Mouse (Mus musculus) C2C12 (cell line): ENCODE measurements around the gene Abcc9. TPM values are rescaled to one million over a fixed set of nuclear protein-coding genes. Genes with fewer than 3 reads are reported as not detected.

Experiments used
- H3K27me3 ChIP-seq: one replicate; pipeline ENCODE4 v1.6.1; 2011; ENCODE audit not compliant: control insufficient read depth, insufficient read depth, insufficient read length
- H3K36me3 ChIP-seq: one replicate; pipeline ENCODE4 v1.6.1; 2011; ENCODE audit not compliant: control insufficient read depth, insufficient read depth
- H3K4me3 ChIP-seq: one replicate; pipeline ENCODE4 v1.5.1; 2011; ENCODE audit warnings: mild to moderate bottlenecking, control low read depth; ENCODE audit not compliant: poor library complexity, insufficient read depth, severe bottlenecking
- H3K79me2 ChIP-seq: one replicate; pipeline ENCODE4 v1.6.1; 2011; ENCODE audit not compliant: control insufficient read depth, insufficient read depth
- H3K79me3 ChIP-seq: one replicate; pipeline ENCODE4 v1.6.1; 2011; ENCODE audit warnings: low read depth, control low read depth
- H3ac ChIP-seq: one replicate; pipeline ENCODE3; 2011; ENCODE audit warnings: low read depth; ENCODE audit not compliant: control insufficient read depth, insufficient read length
- CEBPB ChIP-seq: IDR thresholded peaks from one replicate; pipeline ENCODE4 v1.6.1; 2011; ENCODE audit warnings: low read depth, mild to moderate bottlenecking, control low read depth, moderate library complexity
- CTCF ChIP-seq: IDR thresholded peaks from one replicate; pipeline ENCODE4 v1.5.1; 2011; ENCODE audit not compliant: control insufficient read depth, insufficient read depth, insufficient read length
- FOSL1 ChIP-seq: IDR thresholded peaks from one replicate; pipeline ENCODE4 v1.8.0; 2011; ENCODE audit warnings: mild to moderate bottlenecking, low read length; ENCODE audit not compliant: poor library complexity, insufficient read depth, severe bottlenecking
- MAX ChIP-seq: IDR thresholded peaks from one replicate; pipeline ENCODE4 v1.6.1; 2011; ENCODE audit warnings: mild to moderate bottlenecking, control low read depth
- MYOD1 ChIP-seq: IDR thresholded peaks from one replicate; pipeline ENCODE4 v1.6.1; 2011; ENCODE audit warnings: low read depth; ENCODE audit not compliant: control insufficient read depth, insufficient read length
- MYOG ChIP-seq: IDR thresholded peaks from one replicate; pipeline ENCODE4 v1.6.1; 2011; ENCODE audit not compliant: control insufficient read depth, insufficient read length; ENCODE audit errors: extremely low read depth
- USF1 ChIP-seq: IDR thresholded peaks from one replicate; pipeline ENCODE4 v1.6.1; 2011; ENCODE audit warnings: low read depth, mild to moderate bottlenecking, control low read depth, moderate library complexity
- polyA plus RNA-seq: library from polyadenylated mRNA; unstranded; fragments of >200 nt; fragmentation: generic; extraction: Trizol; gene quantifications from one replicate; pipeline ENCODE4 v1.2.1, GENCODE M21; 2012; ENCODE audit warnings: missing spikeins

Abcc9 gene
- polyA plus RNA-seq, 1 experiment = under 0.01 TPM

GRCm38 (mm10) chr6:142726032-142726431, 23.9 kb upstream of the Abcc9 start:
- TF ChIP-seq CTCF = no peak
- TF ChIP-seq USF1 = no peak
- TF ChIP-seq MYOG = no peak
- TF ChIP-seq MYOD1 = no peak
- TF ChIP-seq MAX = no peak
- no peak for TF ChIP-seq CEBPB
- no peak for TF ChIP-seq FOSL1
- H3K4me3 ChIP-seq = no peak overlapping the region
- no peak overlapping the region for H3ac ChIP-seq
- H3K79me3 ChIP-seq = no peaks in the 10 kb centered on the region
- no peaks in the 10 kb centered on the region for H3K79me2 ChIP-seq
- H3K36me3 ChIP-seq = no peaks in the 10 kb centered on the region
- no peaks in the 10 kb centered on the region for H3K27me3 ChIP-seq

- Histone ChIP-seq H3ac (no peak overlapping the region), H3K27me3 (no peaks in the 10 kb centered on the region), H3K4me3 (no peak overlapping the region), H3K79me2 (no peaks in the 10 kb centered on the region), H3K79me3 (no peaks in the 10 kb centered on the region), H3K36me3 (no peaks in the 10 kb centered on the region)
- TF ChIP-seq CEBPB (no peak), CTCF (no peak), MAX (no peak), USF1 (no peak), MYOG (no peak), MYOD1 (no peak), FOSL1 (no peak)
These were observed 19.6 kb upstream of the Abcc9 start for GRCm38 (mm10) chr6:142721731-142722130.

GRCm38 (mm10) chr6:142720641-142721040, 18.5 kb upstream of the Abcc9 start:
- no peak for TF ChIP-seq MYOD1
- no peak for TF ChIP-seq CEBPB
- no peak for TF ChIP-seq MAX
- no peak for TF ChIP-seq USF1
- H3ac ChIP-seq = no peak overlapping the region
- H3K36me3 ChIP-seq = no peaks in the 10 kb centered on the region
- no peaks in the 10 kb centered on the region for H3K79me3 ChIP-seq
- no peaks in the 10 kb centered on the region for H3K79me2 ChIP-seq
- no peaks in the 10 kb centered on the region for H3K27me3 ChIP-seq
- no peak overlapping the region for H3K4me3 ChIP-seq

- no peak overlapping the region for H3ac ChIP-seq
- no peak overlapping the region for H3K4me3 ChIP-seq
- H3K79me3 ChIP-seq = no peaks in the 10 kb centered on the region
- H3K36me3 ChIP-seq = no peaks in the 10 kb centered on the region
- H3K79me2 ChIP-seq = no peaks in the 10 kb centered on the region
- no peak for TF ChIP-seq MAX
- no peak for TF ChIP-seq MYOG
- no peaks in the 10 kb centered on the region for H3K27me3 ChIP-seq
These were observed 16.1 kb upstream of the Abcc9 start for GRCm38 (mm10) chr6:142718167-142718566.

GRCm38 (mm10) chr6:142717186-142717585, 15.1 kb upstream of the Abcc9 start:
- no peaks in the 10 kb centered on the region for H3K36me3 ChIP-seq
- H3K27me3 ChIP-seq = no peaks in the 10 kb centered on the region
- H3K79me2 ChIP-seq = no peaks in the 10 kb centered on the region
- TF ChIP-seq CTCF (no peak), USF1 (no peak), MYOD1 (no peak), CEBPB (no peak), FOSL1 (no peak), MAX (no peak), MYOG (no peak)
- H3ac ChIP-seq = no peak overlapping the region
- no peak overlapping the region for H3K4me3 ChIP-seq
- H3K79me3 ChIP-seq = no peaks in the 10 kb centered on the region

GRCm38 (mm10) chr6:142715026-142715425, 12.9 kb upstream of the Abcc9 start:
- Histone ChIP-seq H3K36me3 (no peaks in the 10 kb centered on the region), H3ac (no peak overlapping the region), H3K27me3 (no peaks in the 10 kb centered on the region), H3K4me3 (no peak overlapping the region), H3K79me3 (no peaks in the 10 kb centered on the region), H3K79me2 (no peaks in the 10 kb centered on the region)
- TF ChIP-seq FOSL1 = no peak
- TF ChIP-seq MYOG = no peak
- TF ChIP-seq MYOD1 = no peak
- TF ChIP-seq MAX = no peak
- TF ChIP-seq CTCF = no peak
- no peak for TF ChIP-seq USF1
- TF ChIP-seq CEBPB = no peak
